Mouse (Mus musculus) kidney, postnatal 0 days (tissue): Measurements from ENCODE around the gene Tmem132a. TPM values are rescaled to one million over a fixed set of nuclear protein-coding genes. Genes with fewer than 3 reads are reported as not detected.

Experiments used
- ATAC-seq: fragments of 200-750 bp; cut with Nextera tagmentation; replicated peaks from 2 replicates; pipeline ENCODE4 v1.8.0; 2017; ENCODE audit warnings: low read depth, moderate number of reproducible peaks, moderate TSS enrichment, moderate library complexity; ENCODE audit not compliant: low FRiP score
- DNase-seq: peaks from one replicate; pipeline ENCODE4 v3.0.0-alpha.2; 2016; ENCODE audit warnings: low spot score
- H3K27ac ChIP-seq: fragments of 300-500 bp; sonication (generic); 2 replicates; pipeline ENCODE4 v1.5.1; 2014; ENCODE audit warnings: mild to moderate bottlenecking
- H3K27me3 ChIP-seq: fragments of 300-500 bp; sonication (generic); 2 replicates; pipeline ENCODE4 v1.6.1; 2014; ENCODE audit warnings: low read length, mixed read lengths; ENCODE audit not compliant: insufficient read depth
- H3K36me3 ChIP-seq: fragments of 300-500 bp; sonication (generic); 2 replicates; pipeline ENCODE4 v1.6.1; 2014; ENCODE audit warnings: low read length, mixed read lengths; ENCODE audit not compliant: insufficient read depth
- H3K4me1 ChIP-seq: fragments of 300-500 bp; sonication (generic); replicated peaks from 2 replicates; pipeline ENCODE4 v1.6.1; 2014; ENCODE audit warnings: antibody characterized with exemption, low read length, mixed read lengths; ENCODE audit not compliant: insufficient read depth
- H3K4me2 ChIP-seq: fragments of 300-500 bp; sonication (generic); 2 replicates; pipeline ENCODE4 v1.6.1; 2014; ENCODE audit warnings: mild to moderate bottlenecking, low read length, moderate library complexity, mixed read lengths
- H3K4me3 ChIP-seq: fragments of 300-500 bp; sonication (generic); replicated peaks from 2 replicates; pipeline ENCODE4 v1.5.1; 2014; ENCODE audit warnings: low read depth, low read length
- H3K9ac ChIP-seq: fragments of 300-500 bp; sonication (generic); 2 replicates; pipeline ENCODE4 v1.6.1; 2014; ENCODE audit warnings: low read depth, low read length
- H3K9me3 ChIP-seq: fragments of 300-500 bp; sonication (generic); replicated peaks from 2 replicates; pipeline ENCODE4 v1.6.1; 2016; ENCODE audit warnings: low read length, inconsistent platforms, mixed read lengths
- CTCF ChIP-seq: IDR thresholded peaks from 2 replicates; pipeline ENCODE4 v1.5.1; 2016; ENCODE audit warnings: antibody characterized with exemption, low read depth, mild to moderate bottlenecking, moderate library complexity
- WGBS: fragments of 180-500 bp; shearing (Covaris S2); extraction: QIAGEN DNeasy Blood & Tissue Kit; methylation state at CpG from one replicate; pipeline ENCODE4 v1.1.7; 2014; 5-methylcytosine and 5-hydroxymethylcytosine counted together
- polyA plus RNA-seq: library from polyadenylated mRNA; unstranded; fragments of >200 nt; fragmentation: Nextera tagmentation; extraction: Ambion mirVana; gene quantifications from 2 replicates; pipeline ENCODE4 v1.2.1, GENCODE M21; 2015

Tmem132a gene
- polyA plus RNA-seq, 1 experiment from 2014 or later = 43.5 TPM

DNA sequence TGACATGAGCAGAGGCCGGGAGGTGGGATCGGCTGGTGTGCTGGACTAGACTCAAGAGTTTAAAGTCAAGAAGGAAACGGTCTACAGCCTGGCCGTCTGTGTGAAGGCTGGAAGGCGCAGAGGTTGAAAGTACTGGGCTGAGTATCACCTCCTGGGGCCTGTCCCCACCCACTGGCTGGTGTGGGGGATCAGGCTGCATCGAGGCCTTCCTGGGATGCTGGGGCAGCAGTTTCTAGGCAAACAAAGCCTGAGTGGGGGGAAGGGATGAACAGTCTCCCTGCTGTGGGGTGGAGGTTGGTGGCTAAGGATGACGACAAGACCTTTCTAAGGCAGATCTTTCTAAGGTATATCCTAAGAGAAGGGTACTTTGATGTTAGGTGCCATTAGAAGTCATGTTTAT is 55.8 kb downstream of the Tmem132a start:
- no peak for DNase-seq
- no peak for TF ChIP-seq CTCF
- no peaks in the 10 kb centered on the region for H3K36me3 ChIP-seq
- no peaks in the 10 kb centered on the region for H3K4me1 ChIP-seq
- no peak overlapping the region for H3K9ac ChIP-seq
- no peaks in the 10 kb centered on the region for H3K9me3 ChIP-seq
- H3K4me3 ChIP-seq = no peak overlapping the region
- no peak overlapping the region for H3K27ac ChIP-seq
- WGBS = 73% methylated on average over 7 of the region's 7 CpGs
- no peaks in the 10 kb centered on the region for H3K27me3 ChIP-seq
- H3K4me2 ChIP-seq = no peak overlapping the region
- ATAC-seq = no peak

DNA sequence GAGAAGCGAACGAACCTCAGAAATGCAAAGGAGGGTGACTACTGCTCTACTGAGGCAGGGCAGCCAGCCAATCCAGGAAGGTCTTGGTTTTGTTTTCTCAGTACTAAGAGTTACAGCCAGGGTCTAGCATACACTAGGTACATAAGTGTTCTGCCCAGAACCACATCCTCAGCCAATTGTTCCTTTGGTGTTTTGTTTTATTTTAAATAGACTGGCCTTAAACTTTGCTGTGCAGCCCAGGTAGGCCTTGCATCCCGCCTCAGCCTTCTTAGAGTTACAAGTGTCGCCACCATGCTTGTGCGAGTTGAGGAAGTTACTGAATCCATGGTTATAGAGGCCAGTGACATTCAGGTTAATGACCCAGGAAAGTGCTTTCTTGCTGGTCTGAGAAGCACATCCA is 56.7 kb downstream of the Tmem132a start:
- 84% methylated on average over 5 of the region's 5 CpGs for WGBS
- DNase-seq (no peak), ATAC-seq (no peak)
- H3K9me3 ChIP-seq = no peaks in the 10 kb centered on the region
- H3K27ac ChIP-seq = no peak overlapping the region
- H3K36me3 ChIP-seq = no peaks in the 10 kb centered on the region
- H3K4me1 ChIP-seq = no peaks in the 10 kb centered on the region
- no peaks in the 10 kb centered on the region for H3K27me3 ChIP-seq
- H3K4me3 ChIP-seq = no peak overlapping the region
- H3K4me2 ChIP-seq = no peak overlapping the region
- H3K9ac ChIP-seq = no peak overlapping the region
- TF ChIP-seq CTCF = no peak

DNA sequence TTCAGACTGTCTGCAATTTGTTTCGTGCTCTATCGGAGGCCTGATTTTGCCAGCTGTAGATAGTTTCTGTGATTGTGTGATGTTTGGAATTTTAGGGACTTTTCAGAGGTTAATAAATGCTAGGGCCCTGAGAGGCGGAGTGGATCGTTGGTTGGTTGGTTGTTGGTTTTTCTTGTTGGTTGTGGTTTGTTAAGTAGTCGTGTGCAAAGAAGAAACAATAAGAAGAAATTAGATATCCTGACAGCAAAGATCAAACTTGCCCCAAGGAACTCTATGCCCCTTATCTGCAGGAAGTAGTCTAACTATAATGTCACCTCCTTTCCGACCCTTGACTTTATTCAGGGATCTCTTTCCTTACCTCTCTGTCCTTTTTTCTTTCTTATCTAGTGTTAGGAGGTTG is 58.3 kb downstream of the Tmem132a start:
- no peaks in the 10 kb centered on the region for H3K36me3 ChIP-seq
- WGBS = 70% methylated on average over 6 of the region's 6 CpGs
- DNase-seq (no peak), ATAC-seq (no peak)
- no peak overlapping the region for H3K9ac ChIP-seq
- H3K4me2 ChIP-seq = no peak overlapping the region
- no peak overlapping the region for H3K27ac ChIP-seq
- no peak overlapping the region for H3K4me3 ChIP-seq
- H3K4me1 ChIP-seq = no peaks in the 10 kb centered on the region
- no peaks in the 10 kb centered on the region for H3K9me3 ChIP-seq
- TF ChIP-seq CTCF = no peak
- no peaks in the 10 kb centered on the region for H3K27me3 ChIP-seq

DNA sequence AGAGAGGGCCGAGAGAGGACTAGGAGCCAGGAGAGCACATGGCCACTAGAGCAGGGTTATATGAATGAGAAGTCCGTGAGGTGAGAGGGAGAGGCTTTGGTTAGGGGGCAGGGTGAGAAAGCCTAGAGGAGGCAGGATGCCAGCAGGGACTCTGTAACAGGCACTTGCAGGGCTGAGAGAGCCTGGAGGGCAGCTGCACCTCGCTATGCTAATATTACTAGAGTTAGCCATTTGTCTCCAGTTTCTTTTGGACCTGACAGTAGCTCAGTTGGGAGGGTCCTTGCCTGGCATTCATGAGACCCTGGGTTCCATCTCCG is 59.6 kb downstream of the Tmem132a start:
- no peak overlapping the region for H3K27ac ChIP-seq
- ATAC-seq = no peak
- 56% methylated on average over 4 of the region's 4 CpGs for WGBS

DNA sequence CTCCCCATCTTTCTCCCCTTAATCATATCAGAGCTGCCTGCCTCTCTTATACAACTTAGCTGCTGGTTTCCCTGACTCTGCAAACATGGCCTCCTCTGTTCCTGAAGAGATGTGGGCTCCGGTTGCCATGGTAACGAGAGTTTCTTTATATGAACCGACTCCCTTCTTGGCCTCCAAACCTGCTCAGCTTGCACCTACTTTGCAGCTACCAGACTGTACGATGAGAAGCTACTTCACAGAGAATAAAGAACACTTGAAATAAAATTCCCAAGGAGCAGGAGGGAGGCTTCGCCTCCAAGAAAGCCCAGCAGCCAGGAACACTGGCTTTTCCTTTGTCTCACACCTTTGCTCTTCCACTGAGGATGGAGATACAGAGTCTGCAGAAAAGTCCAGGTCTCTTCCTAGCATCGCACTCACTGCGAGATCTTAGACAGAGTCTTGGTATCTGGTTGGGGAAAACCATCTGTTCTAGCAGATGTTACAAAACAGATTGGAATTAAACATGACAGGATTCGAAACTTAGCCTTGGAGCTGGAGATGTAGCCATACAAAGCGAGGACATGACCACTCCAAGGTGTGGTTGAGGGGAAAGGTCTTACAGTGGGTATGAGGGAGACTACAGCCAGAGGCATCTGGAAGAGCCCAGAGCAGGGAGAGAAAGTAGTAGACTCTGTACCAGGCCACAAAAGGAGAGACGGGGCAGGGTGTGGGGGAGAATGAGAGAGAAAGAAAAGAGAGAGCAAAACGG is 60.1 kb downstream of the Tmem132a start:
- Histone ChIP-seq H3K4me1 (no peaks in the 10 kb centered on the region), H3K9me3 (no peaks in the 10 kb centered on the region), H3K27me3 (no peaks in the 10 kb centered on the region), H3K27ac (no peak overlapping the region), H3K9ac (no peak overlapping the region), H3K4me3 (no peak overlapping the region), H3K4me2 (no peak overlapping the region), H3K36me3 (no peaks in the 10 kb centered on the region)
- no peak for TF ChIP-seq CTCF
- WGBS = 77% methylated on average over 11 of the region's 11 CpGs
- DNase-seq (peak; percentile 9), ATAC-seq (no peak)

More for the DNA sequence above, 59.6 kb downstream of the Tmem132a start:
- no peak for DNase-seq
- TF ChIP-seq CTCF = no peak
- Histone ChIP-seq H3K9ac (no peak overlapping the region), H3K9me3 (no peaks in the 10 kb centered on the region), H3K4me3 (no peak overlapping the region), H3K4me2 (no peak overlapping the region), H3K36me3 (no peaks in the 10 kb centered on the region), H3K27me3 (no peaks in the 10 kb centered on the region), H3K4me1 (no peaks in the 10 kb centered on the region)

DNA sequence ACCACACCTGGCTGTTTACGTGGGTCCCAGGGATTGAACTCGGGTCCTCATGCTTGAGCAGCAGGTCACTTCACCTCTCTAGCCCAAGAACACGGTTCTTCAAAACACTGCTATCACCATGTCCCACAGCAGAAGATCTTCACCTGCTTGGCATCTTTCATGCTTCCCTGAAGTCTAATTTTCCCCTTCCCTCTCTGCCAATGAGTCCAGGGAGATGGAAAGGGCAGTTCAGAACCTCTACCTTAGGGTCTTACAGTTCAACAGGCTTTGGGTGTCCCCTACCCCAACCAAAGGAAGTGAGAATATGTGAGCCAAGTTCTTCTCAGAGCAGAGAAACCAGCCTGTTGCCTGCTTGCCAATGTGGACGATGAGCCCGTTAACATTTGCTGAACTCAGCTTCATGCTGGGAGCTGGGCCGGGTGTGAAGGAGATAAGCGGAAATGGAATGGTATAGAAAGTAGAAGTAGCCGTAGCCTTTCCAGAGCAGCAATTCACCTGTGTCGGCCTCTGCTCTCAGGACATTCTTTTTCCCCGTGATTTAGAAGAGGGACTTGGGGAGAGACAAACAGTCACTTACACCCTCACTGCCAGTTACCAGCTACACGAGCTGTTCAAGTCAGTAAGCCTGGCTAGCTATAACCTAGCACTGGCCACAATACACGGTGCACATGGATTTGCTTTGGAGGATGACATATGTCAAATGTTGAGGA is 61.1 kb downstream of the Tmem132a start:
- H3K4me1 ChIP-seq = no peaks in the 10 kb centered on the region
- no peak overlapping the region for H3K9ac ChIP-seq
- TF ChIP-seq CTCF = no peak
- no peaks in the 10 kb centered on the region for H3K36me3 ChIP-seq
- ATAC-seq (no peak), DNase-seq (no peak)
- H3K4me2 ChIP-seq = no peak overlapping the region
- WGBS = 87% methylated on average over 12 of the region's 12 CpGs
- no peak overlapping the region for H3K4me3 ChIP-seq
- H3K27me3 ChIP-seq = no peaks in the 10 kb centered on the region
- H3K9me3 ChIP-seq = no peaks in the 10 kb centered on the region
- no peak overlapping the region for H3K27ac ChIP-seq

Other genes starting within 250 kb of the Tmem132a start
- 2.7 and 3.0 TPM in 2 replicates for gene Vwce, start 235.7 kb downstream of the Tmem132a start, polyA plus RNA-seq
- gene Pga5, start 191.9 kb downstream of the Tmem132a start, polyA plus RNA-seq = 0.43 and 0.70 TPM in 2 replicates
- gene Vps37c, start 181.2 kb downstream of the Tmem132a start, polyA plus RNA-seq = 32.1 and 35.5 TPM in 2 replicates
- gene Cd5, start 130.9 kb downstream of the Tmem132a start, polyA plus RNA-seq = 0.11 and 0.23 TPM in 2 replicates
- gene Cd6, start 39.9 kb downstream of the Tmem132a start, polyA plus RNA-seq = 0.05 TPM in 1 of 2 replicates, not detected in the other
- gene Slc15a3, start 30.2 kb downstream of the Tmem132a start, polyA plus RNA-seq = 0.83 and 0.93 TPM in 2 replicates
- 87.0 and 89.6 TPM in 2 replicates for gene Tmem109, start 12.1 kb upstream of the Tmem132a start, polyA plus RNA-seq
- 30.6 and 35.2 TPM in 2 replicates for gene Prpf19, start 25.3 kb upstream of the Tmem132a start, polyA plus RNA-seq
- not detected in 2 replicates for gene Zp1, start 50.7 kb upstream of the Tmem132a start, polyA plus RNA-seq
- gene Ptgdr2, start 67.2 kb upstream of the Tmem132a start, polyA plus RNA-seq = not detected in 2 replicates
- gene Ccdc86, start 79.3 kb upstream of the Tmem132a start, polyA plus RNA-seq = 22.9 and 23.2 TPM in 2 replicates
- 0.22 and 0.45 TPM in 2 replicates for gene Ms4a10, start 104.7 kb upstream of the Tmem132a start, polyA plus RNA-seq
- not detected in 2 replicates for gene Ms4a15, start 123.3 kb upstream of the Tmem132a start, polyA plus RNA-seq
- not detected in 2 replicates for gene Ms4a18, start 148.1 kb upstream of the Tmem132a start, polyA plus RNA-seq
- not detected in 2 replicates for gene Ms4a8a, start 211.2 kb upstream of the Tmem132a start, polyA plus RNA-seq